Mouse (Mus musculus): ENCODE data around the gene Arl10. TPM values are rescaled to one million over a fixed set of nuclear protein-coding genes. Genes with fewer than 3 reads are reported as not detected.

Gene Arl10
- total and polyA plus RNA-seq, 3 experiments: 5.1 to 10.9 TPM; not detected in 1

DNA sequence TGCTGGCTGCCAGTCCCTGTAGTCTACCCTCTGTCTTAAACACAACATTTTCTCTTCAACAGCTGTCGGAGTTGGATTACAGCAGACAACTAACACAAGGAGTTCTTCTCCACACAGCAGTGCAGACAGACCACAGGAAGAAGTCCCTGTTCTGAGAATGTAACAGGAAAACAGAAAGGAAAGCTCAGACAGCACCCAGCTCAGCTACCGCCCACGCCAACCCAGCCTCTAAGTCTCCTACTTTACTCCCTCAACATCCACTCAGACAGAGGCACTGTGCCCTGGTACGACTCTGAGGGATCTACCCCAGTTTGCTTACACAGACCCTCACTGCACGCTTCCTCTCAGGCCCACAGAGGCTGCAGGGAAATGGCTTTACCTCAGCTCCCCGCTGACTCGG, 14.2 kb upstream of the Arl10 start:
- DNase-seq (ENCODE audit: low read depth, low spot score): no peak
- H3K36me3 ChIP-seq (ENCODE audit: control insufficient read depth in 1 of 2, insufficient read depth in 2 of 2, low read length in 2 of 2): peaks cover 3 to 6% of the 10 kb centered on the region in 2 experiments
- peaks cover 0 to 8% of the 10 kb centered on the region in 2 experiments; a peak in 2 of 4 replicates for H3K4me1 ChIP-seq (ENCODE audit: control insufficient read depth in 1 of 2, insufficient read depth in 2 of 2, low read length in 2 of 2)
- H3K9ac ChIP-seq (ENCODE audit: control insufficient read depth, low read depth, low read length, poor library complexity, severe bottlenecking): no peak overlapping the region
- no peak overlapping the region for H3K27ac ChIP-seq (ENCODE audit: control insufficient read depth, low read depth, low read length)
- TF ChIP-seq MAZ (IDR thresholded peaks at IDR 0.05; ENCODE audit: low read depth, low read length): no peak
- no peak for TF ChIP-seq USF2 (IDR thresholded peaks at IDR 0.05; ENCODE audit: borderline replicate concordance in 1 of 2, insufficient read depth in 1 of 2, low read depth in 1 of 2, low read length in 2 of 2)
- no peak for TF ChIP-seq SIN3A (IDR thresholded peaks at IDR 0.05; ENCODE audit: low read length)
- TF ChIP-seq E2F4 (IDR thresholded peaks at IDR 0.05; ENCODE audit: borderline replicate concordance, low read depth, low read length): no peak
- no peak for TF ChIP-seq MEF2A (IDR thresholded peaks at IDR 0.05; ENCODE audit: extremely low read depth, insufficient replicate concordance, low read depth, low read length, poor library complexity, severe bottlenecking)
- TF ChIP-seq POLR2AphosphoS2 (IDR thresholded peaks at IDR 0.05; ENCODE audit: low read length): no peak
- TF ChIP-seq JUND (IDR thresholded peaks at IDR 0.05; ENCODE audit: low read depth, low read length): no peak
- TF ChIP-seq CHD1 (IDR thresholded peaks at IDR 0.05; ENCODE audit: low read depth, low read length): no peak
- H3K9me3 ChIP-seq (replicated peaks; ENCODE audit: insufficient read depth, low read length): no peaks in the 10 kb centered on the region
- no peak overlapping the region for H3K4me3 ChIP-seq (ENCODE audit: control insufficient read depth in 1 of 2, insufficient read depth in 1 of 2, low read depth in 2 of 2, low read length in 2 of 2)
- peaks cover 22% of the 10 kb centered on the region for H3K79me2 ChIP-seq (ENCODE audit: control insufficient read depth, insufficient read depth, low read length, poor library complexity)
- H3K27me3 ChIP-seq (ENCODE audit: control insufficient read depth in 1 of 2, insufficient read depth in 2 of 2, low read length in 2 of 2): no peaks in the 10 kb centered on the region

DNA sequence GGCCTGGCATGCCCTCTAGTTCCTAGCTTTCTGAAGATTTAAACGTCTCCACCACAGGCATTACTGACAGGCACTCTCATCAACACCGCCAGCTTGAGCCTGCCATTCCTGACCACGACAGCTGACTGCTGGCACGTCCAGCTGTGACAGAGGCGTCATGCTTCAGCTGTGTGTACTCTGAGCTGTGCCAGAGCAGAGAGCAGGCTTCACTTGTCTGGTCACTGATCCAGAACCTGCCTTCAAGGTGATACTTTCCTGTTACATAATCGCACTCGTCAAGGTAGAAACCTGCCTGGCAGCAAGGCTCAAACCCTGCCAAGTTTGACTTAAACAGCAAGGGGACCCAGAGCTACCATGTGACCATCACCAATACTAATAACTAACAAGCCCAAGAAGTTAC, 12.3 kb upstream of the Arl10 start:
- Histone ChIP-seq H3K27ac (ENCODE audit: control insufficient read depth, low read depth, low read length) (no peak overlapping the region), H3K9me3 (replicated peaks; ENCODE audit: insufficient read depth, low read length) (no peaks in the 10 kb centered on the region), H3K79me2 (ENCODE audit: control insufficient read depth, insufficient read depth, low read length, poor library complexity) (peaks cover 22% of the 10 kb centered on the region), H3K4me1 (ENCODE audit: control insufficient read depth in 1 of 2, insufficient read depth in 2 of 2, low read length in 2 of 2) (peaks cover 0 to 13% of the 10 kb centered on the region in 2 experiments; a peak in 2 of 4 replicates), H3K36me3 (ENCODE audit: control insufficient read depth in 1 of 2, insufficient read depth in 2 of 2, low read length in 2 of 2) (peaks cover 2 to 11% of the 10 kb centered on the region in 2 experiments), H3K27me3 (ENCODE audit: control insufficient read depth in 1 of 2, insufficient read depth in 2 of 2, low read length in 2 of 2) (no peaks in the 10 kb centered on the region), H3K9ac (ENCODE audit: control insufficient read depth, low read depth, low read length, poor library complexity, severe bottlenecking) (no peak overlapping the region), H3K4me3 (ENCODE audit: control insufficient read depth in 1 of 2, insufficient read depth in 1 of 2, low read depth in 2 of 2, low read length in 2 of 2) (no peak overlapping the region)
- TF ChIP-seq E2F4 (IDR thresholded peaks at IDR 0.05; ENCODE audit: borderline replicate concordance, low read depth, low read length) (no peak), ZMIZ1 (IDR thresholded peaks at IDR 0.05; ENCODE audit: low read depth, low read length) (no peak), MAX (IDR thresholded peaks at IDR 0.05; ENCODE audit: low read length) (no peak), NELFE (IDR thresholded peaks at IDR 0.05; ENCODE audit: low read depth, low read length) (no peak), GATA1 (IDR thresholded peaks at IDR 0.05; ENCODE audit: low read depth, low read length) (no peak), HCFC1 (IDR thresholded peaks at IDR 0.05; ENCODE audit: low read depth, low read length) (no peak), CHD1 (IDR thresholded peaks at IDR 0.05; ENCODE audit: low read depth, low read length) (no peak)
- DNase-seq (ENCODE audit: low read depth, low spot score): no peak
